Mouse (Mus musculus) left cerebral cortex, postnatal 14 days (tissue): ENCODE data around the gene Irf6. TPM values are rescaled to one million over a fixed set of nuclear protein-coding genes. Genes with fewer than 3 reads are reported as not detected.
A peak's percentile ranks its signal among the peaks of the same experiment; 100 is the strongest.

Experiments
- DNase-seq, 2 experiments: peaks; one replicate each; pipeline ENCODE4 v3.0.0; 2021 to 2022; ENCODE audit warnings: low spot score in 2 of 2, mixed read lengths in 1 of 2
- intact Hi-C: fragments of 180-260 bp; cut with DNase I; formaldehyde crosslinking; loops from one replicate; pipeline ENCODE4 v1.15.1; 2025
- total RNA-seq, 2 experiments: library from RNA; stranded (reverse); gene quantifications; 2 replicates each; pipeline ENCODE4 v1.2.3; 2021

The Irf6 gene
- total RNA-seq, 2 experiments from 2014 or later, result 2.4 TPM

- intact Hi-C loops, result no loop called here
- DNase-seq, result no peak
Observed at GRCm38 (mm10) chr1:193149231-193149630, 3.7 kb upstream of the Irf6 start.

GRCm38 (mm10) chr1:193151134-193151533, 1.8 kb upstream of the Irf6 start:
- intact Hi-C loops, result no loop called here
- DNase-seq, result peak; percentile 26 to 56

GRCm38 (mm10) chr1:193153561-193153960, 650 bp downstream of the Irf6 start:
- intact Hi-C loops, result no loop called here

GRCm38 (mm10) chr1:193156316-193157110, 3.6 kb downstream of the Irf6 start:
- intact Hi-C loops, result no loop called here
- no peak for DNase-seq

More at GRCm38 (mm10) chr1:193153561-193153960, 650 bp downstream of the Irf6 start:
- DNase-seq, result no peak

GRCm38 (mm10) chr1:193157111-193157492, 4.2 kb downstream of the Irf6 start:
- intact Hi-C loops, result no loop called here

GRCm38 (mm10) chr1:193159163-193159562, 6.3 kb downstream of the Irf6 start:
- no peak for DNase-seq
- intact Hi-C loops, result no loop called here

More at GRCm38 (mm10) chr1:193157111-193157492, 4.2 kb downstream of the Irf6 start:
- DNase-seq, result no peak

GRCm38 (mm10) chr1:193159613-193160012, 6.7 kb downstream of the Irf6 start:
- intact Hi-C loops, result no loop called here
- DNase-seq, result no peak

GRCm38 (mm10) chr1:193160317-193161032, 7.6 kb downstream of the Irf6 start:
- DNase-seq, result peak in 1 of 2 experiments; percentile 23
- intact Hi-C loops, result no loop called here

GRCm38 (mm10) chr1:193167746-193168145, 14.8 kb downstream of the Irf6 start, which contains the start of gene A130010J15Rik:
Gene A130010J15Rik (plus strand): TSS chr1:193168046.
- no peak for DNase-seq
- intact Hi-C loops, result no loop called here

GRCm38 (mm10) chr1:193169228-193169627, 16.3 kb downstream of the Irf6 start:
- intact Hi-C loops, result no loop called here
- DNase-seq, result no peak

GRCm38 (mm10) chr1:193169856-193170255, 16.9 kb downstream of the Irf6 start:
- DNase-seq, result peak in 1 of 2 experiments; percentile 20
- intact Hi-C loops, result loop anchor here (5.0 kb wide), 1 partner anchor 38 kb away; the partner anchor contains the start of gene Diexf

- intact Hi-C loops, result loop anchor here (5.0 kb wide), 1 partner anchor 41 kb away; the partner anchor contains the start of gene Diexf
- peak; percentile 96 to 97 for DNase-seq
Observed at GRCm38 (mm10) chr1:193172991-193173809, 20.3 kb downstream of the Irf6 start.

- intact Hi-C loops, result loop anchor here (5.0 kb wide), 1 partner anchor 41 kb away; the partner anchor contains the start of gene Diexf
- DNase-seq, result no peak
Observed at GRCm38 (mm10) chr1:193173810-193174129, 20.9 kb downstream of the Irf6 start.

GRCm38 (mm10) chr1:193174143-193174733, 21.3 kb downstream of the Irf6 start:
- intact Hi-C loops, result loop anchor here (5.0 kb wide), 1 partner anchor 42 kb away; the partner anchor contains the start of gene Diexf
- no peak for DNase-seq

- intact Hi-C loops, result no loop called here
- no peak for DNase-seq
Observed at GRCm38 (mm10) chr1:193181104-193181503, 28.2 kb downstream of the Irf6 start.

- intact Hi-C loops, result no loop called here
- DNase-seq, result no peak
Observed at GRCm38 (mm10) chr1:193188257-193188656, 35.3 kb downstream of the Irf6 start.

- intact Hi-C loops, result no loop called here
Observed at GRCm38 (mm10) chr1:193189151-193189621, 36.3 kb downstream of the Irf6 start.

GRCm38 (mm10) chr1:193189771-193190170, 36.9 kb downstream of the Irf6 start:
- no peak for DNase-seq
- intact Hi-C loops, result no loop called here

More at GRCm38 (mm10) chr1:193189151-193189621, 36.3 kb downstream of the Irf6 start:
- DNase-seq, result peak; percentile 30 to 31
